Mouse (Mus musculus) T-cell, adult 66 days (primary cell): ENCODE results near the gene Abhd12. TPM values are rescaled to one million over a fixed set of nuclear protein-coding genes. Genes with fewer than 3 reads are reported as not detected.

Experiments
- total RNA-seq, 2 experiments: library from RNA; stranded (reverse); gene quantifications; 3 replicates in 1 of 2; 4 replicates in 1 of 2; pipeline ENCODE4 v1.2.4; 2023

Gene Abhd12
- total RNA-seq, result 10 to 100 TPM; 36.3 to 37.8 TPM

DNA sequence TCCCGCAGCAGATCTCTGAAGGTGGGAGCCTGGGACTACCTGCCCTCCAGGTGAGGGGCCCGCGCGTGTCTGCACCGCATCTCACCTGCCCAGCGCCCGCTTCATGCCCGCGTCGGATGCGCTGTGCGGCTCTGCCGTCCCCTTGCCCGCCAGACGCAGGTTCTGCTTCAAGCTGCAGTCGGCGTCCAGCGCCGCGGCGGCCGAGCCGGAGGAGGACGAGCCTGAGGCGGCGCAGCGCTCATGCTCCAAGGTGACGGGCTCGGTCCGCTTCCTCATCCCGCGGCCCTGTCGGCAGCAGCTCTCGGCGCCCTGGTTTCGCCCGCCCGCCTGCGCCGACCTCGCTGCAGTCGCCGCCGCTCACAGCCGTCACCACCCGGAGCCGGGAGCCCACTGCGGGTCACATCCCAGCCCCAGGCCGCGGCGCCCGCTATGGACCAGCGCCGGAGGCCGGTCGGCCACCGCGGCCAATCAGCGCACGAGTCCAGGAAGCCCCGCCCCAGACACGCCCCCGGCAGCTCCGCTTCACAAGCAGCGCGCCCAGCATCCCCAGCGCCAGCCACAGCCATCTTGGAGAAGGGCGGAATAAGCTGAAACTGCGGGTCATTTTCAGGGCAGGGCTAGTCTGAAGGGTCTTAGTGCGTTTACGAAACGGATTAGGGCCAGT lies at the start of gene Abhd12:
Abhd12 (minus strand) TSS at position 470 of the 664 bp plus-strand sequence.

DNA sequence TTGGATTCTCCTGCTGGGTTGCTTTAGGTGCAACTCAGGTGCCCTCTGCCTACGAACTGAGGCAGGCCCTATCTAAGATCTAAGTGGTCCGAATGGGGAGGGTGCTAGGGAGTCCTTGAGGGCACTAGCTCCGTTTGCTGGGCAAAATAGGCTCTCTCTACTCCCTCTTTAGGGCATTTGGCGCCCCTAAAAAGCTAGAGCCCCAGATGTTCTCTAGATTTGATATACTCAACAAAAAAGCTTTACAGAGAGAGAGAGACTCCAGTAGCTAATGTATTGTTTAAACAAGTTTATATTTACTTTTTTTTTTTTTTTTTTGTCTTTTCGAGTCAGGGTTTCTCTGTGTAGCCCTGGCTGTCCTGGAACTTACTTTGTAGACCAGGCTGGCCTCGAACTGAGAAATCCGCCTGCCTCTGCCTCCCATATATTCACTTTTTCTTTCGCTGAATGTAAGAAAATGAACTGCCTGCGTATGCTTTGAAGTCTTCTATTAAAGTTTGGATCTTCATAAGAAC lies 452 bp upstream of the Abhd12 start, which contains the start of gene Gins1:
Gins1 (plus strand) TSS at position 465 of the 515 bp plus-strand sequence.

DNA sequence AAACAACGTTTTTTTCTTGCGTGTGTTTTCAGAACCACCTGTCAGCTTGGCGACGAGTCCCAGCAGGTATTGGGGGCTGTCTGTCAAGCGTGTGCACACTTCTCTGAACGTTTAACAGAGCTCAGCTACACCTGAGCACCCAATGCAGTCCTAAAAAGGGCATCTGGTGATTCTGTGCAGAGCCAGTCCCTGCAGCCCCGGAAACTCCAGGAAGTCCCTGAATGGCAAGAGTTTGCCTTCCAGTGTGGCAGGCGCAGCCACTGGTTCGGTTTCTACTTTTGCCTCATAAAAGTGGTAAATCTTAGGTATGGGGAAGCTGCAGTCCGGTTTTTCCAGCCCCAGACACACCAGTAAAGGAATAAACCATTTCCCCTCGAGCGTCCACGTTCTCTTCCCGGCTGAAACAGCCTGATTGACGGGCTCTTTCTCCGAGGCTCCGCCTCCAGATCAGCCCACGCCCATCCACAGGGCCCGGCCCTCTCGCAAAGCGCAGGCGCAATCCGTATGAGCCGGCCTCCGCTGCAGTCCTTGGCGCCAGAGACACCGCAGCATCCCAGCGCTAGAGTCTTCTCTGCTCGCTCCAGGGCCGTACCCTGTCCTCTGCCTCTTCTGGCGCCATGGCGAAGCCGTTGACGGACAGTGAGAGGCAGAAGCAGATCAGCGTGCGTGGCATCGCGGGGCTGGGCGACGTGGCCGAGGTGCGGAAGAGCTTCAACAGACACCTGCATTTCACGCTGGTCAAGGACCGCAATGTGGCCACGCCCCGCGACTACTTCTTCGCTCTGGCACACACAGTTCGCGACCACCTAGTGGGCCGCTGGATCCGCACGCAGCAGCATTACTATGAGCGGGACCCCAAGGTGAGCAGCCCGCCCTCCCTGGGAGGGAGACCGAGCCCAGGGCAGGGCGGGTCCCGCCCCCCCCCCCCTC lies 118.0 kb downstream of the Abhd12 start, which contains the start of gene Pygb:
Pygb (plus strand) TSS at position 485 of the 930 bp plus-strand sequence.

Other genes starting within 250 kb of the Abhd12 start
- 10 to 100 TPM; 44.1 to 47.4 TPM for gene Acss1, start 236.2 kb downstream of the Abhd12 start, total RNA-seq
- not detected for gene Vsx1, start 215.4 kb downstream of the Abhd12 start, total RNA-seq
- 10 to 100 TPM; 29.4 to 37.2 TPM for gene Entpd6, start 155.7 kb downstream of the Abhd12 start, total RNA-seq
- 10 to 100 TPM; 67.3 to 82.5 TPM for gene Pygb, start 118.0 kb downstream of the Abhd12 start, total RNA-seq
- 1 to 10 TPM; 3.5 to 3.6 TPM for gene Gins1, start 659 bp upstream of the Abhd12 start, total RNA-seq
- under 1 TPM; 0.23 to 0.86 TPM for gene Ninl, start 134.6 kb upstream of the Abhd12 start, total RNA-seq
- gene Nanp, start 134.7 kb upstream of the Abhd12 start, total RNA-seq, result 1 to 10 TPM; 9.3 to 9.9 TPM
- gene Gm14151, start 187.6 kb upstream of the Abhd12 start, total RNA-seq, result not detected
- not detected for gene Gm14147, start 193.5 kb upstream of the Abhd12 start, total RNA-seq